Mouse (Mus musculus) ES-E14 (cell line): ENCODE measurements around the gene Hivep3. TPM values are rescaled to one million over a fixed set of nuclear protein-coding genes. Genes with fewer than 3 reads are reported as not detected.

Experiments used
- DNase-seq: peaks from one replicate; pipeline ENCODE4 v3.0.0-alpha.2; 2013; ENCODE audit warnings: low read depth, low spot score
- H3K27ac ChIP-seq: 2 replicates; pipeline ENCODE4 v1.5.1; 2012; ENCODE audit warnings: low read depth, mild to moderate bottlenecking, low read length, moderate library complexity, mixed read lengths; ENCODE audit not compliant: poor library complexity, insufficient read depth, severe bottlenecking
- H3K36me3 ChIP-seq: 2 replicates; pipeline ENCODE4 v1.6.1; 2012; ENCODE audit warnings: mild to moderate bottlenecking, low read length, moderate library complexity, mixed read lengths; ENCODE audit not compliant: control insufficient read depth, poor library complexity, insufficient read depth, severe bottlenecking
- H3K4me1 ChIP-seq, 2 experiments: fragments of 150-350 bp in 1 of 2; sonication (generic) in 1 of 2; 2 replicates each; pipeline ENCODE4 v1.6.1; 2012; ENCODE audit warnings: low read length in 2 of 2, mild to moderate bottlenecking in 1 of 2, mixed read lengths in 1 of 2; ENCODE audit not compliant: control insufficient read depth in 2 of 2, insufficient read depth in 2 of 2, poor library complexity in 1 of 2
- H3K4me3 ChIP-seq, 2 experiments: fragments of 150-350 bp in 1 of 2; sonication (generic) in 1 of 2; 2 replicates each; pipeline ENCODE4 v1.5.1; 2012; ENCODE audit warnings: low read length in 2 of 2, low read depth in 1 of 2, mild to moderate bottlenecking in 1 of 2, mixed read lengths in 1 of 2; ENCODE audit not compliant: insufficient read depth in 1 of 2, poor library complexity in 1 of 2, severe bottlenecking in 1 of 2
- H3K9ac ChIP-seq: 2 replicates; pipeline ENCODE4 v1.6.1; 2012; ENCODE audit warnings: low read depth, mild to moderate bottlenecking, low read length, mixed read lengths; ENCODE audit not compliant: poor library complexity, insufficient read depth, severe bottlenecking
- H3K9me3 ChIP-seq: fragments of 150-350 bp; sonication (generic); 2 replicates; pipeline ENCODE4 v1.6.1; 2012; ENCODE audit warnings: low read depth, mild to moderate bottlenecking, low read length; ENCODE audit not compliant: control insufficient read depth, insufficient read depth
- CHD2 ChIP-seq: IDR thresholded peaks from 2 replicates; pipeline ENCODE4 v1.6.1; 2014; ENCODE audit warnings: mild to moderate bottlenecking, low read depth, low read length, inconsistent platforms
- HCFC1 ChIP-seq: IDR thresholded peaks from 2 replicates; pipeline ENCODE4 v1.6.1; 2012; ENCODE audit warnings: low read length, inconsistent platforms, borderline replicate concordance; ENCODE audit not compliant: insufficient read depth
- MAFK ChIP-seq: IDR thresholded peaks from 2 replicates; pipeline ENCODE4 v1.6.1; 2014; ENCODE audit warnings: mild to moderate bottlenecking, low read depth, low read length, inconsistent platforms; ENCODE audit not compliant: insufficient read depth
- ZC3H11A ChIP-seq: IDR thresholded peaks from 2 replicates; pipeline ENCODE4 v1.6.1; 2012; ENCODE audit warnings: low read depth, mild to moderate bottlenecking, inconsistent platforms, low read length, borderline replicate concordance
- ZNF384 ChIP-seq: IDR thresholded peaks from 2 replicates; pipeline ENCODE4 v1.6.1; 2012; ENCODE audit warnings: low read depth, low read length, inconsistent platforms
- in situ Hi-C, 2 experiments: fragments of 600-800 bp; cut with MboI; formaldehyde crosslinking; loops; one replicate each; pipeline ENCODE4 v1.15.1; 2025; ENCODE audit warnings: low sequenced_read_pairs in 2 of 2, inconsistent platforms in 1 of 2; ENCODE audit not compliant: unreplicated experiment in 2 of 2
- total RNA-seq: library from RNA; depleted of rRNA; stranded (reverse); fragments of 300-350 nt; gene quantifications from 2 replicates; pipeline ENCODE4 v1.2.3, GENCODE M21; 2012

Gene Hivep3
- total RNA-seq, 1 experiment, result 1.4 TPM

DNA sequence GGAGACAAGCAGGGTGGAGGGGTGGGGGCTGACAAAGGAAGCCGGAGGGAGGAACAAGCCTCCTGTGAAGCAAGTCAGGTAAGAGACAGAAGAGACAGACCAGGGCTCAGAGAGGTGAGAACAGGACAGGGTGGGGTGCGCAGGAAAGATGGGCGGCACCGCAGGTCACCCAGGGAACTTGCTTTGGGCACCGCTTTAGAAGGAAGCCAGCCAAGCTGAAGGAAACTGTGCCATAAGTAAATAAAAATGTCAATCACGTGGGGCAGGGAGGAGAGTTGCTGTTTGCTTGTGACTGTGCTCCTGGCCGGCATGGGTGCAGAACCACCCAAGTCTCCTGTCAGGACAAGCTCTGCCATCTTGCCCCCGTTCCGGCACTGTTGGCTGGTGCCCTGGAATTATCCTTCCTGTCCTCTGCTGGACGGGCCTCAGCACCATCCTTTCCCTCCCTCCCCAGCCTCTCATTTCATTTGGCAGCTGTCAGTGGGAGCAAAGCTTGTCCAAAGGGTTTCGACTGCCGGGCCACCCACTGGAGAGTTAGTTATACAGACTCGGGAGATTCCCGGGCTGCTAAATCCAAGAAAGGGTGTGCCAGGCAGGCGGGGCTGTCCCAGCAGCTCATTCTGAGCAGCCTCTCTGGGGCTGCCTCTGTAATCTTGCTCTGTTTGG is 338.4 kb downstream of the Hivep3 start:
- Histone ChIP-seq H3K4me3 (no peak overlapping the region), H3K9ac (no peak overlapping the region), H3K4me1 (peaks cover 0 to 1% of the 10 kb centered on the region in 2 experiments; a peak in 1 of 4 replicates), H3K27ac (no peak overlapping the region), H3K9me3 (no peaks in the 10 kb centered on the region), H3K36me3 (no peaks in the 10 kb centered on the region)
- DNase-seq, result no peak
- in situ Hi-C loops, result no loop called here
- TF ChIP-seq ZC3H11A (no peak), ZNF384 (no peak), MAFK (no peak), HCFC1 (no peak), CHD2 (no peak)

- TF ChIP-seq CHD2, result no peak
- TF ChIP-seq HCFC1, result no peak
- no peak for TF ChIP-seq MAFK
- no peak for TF ChIP-seq ZNF384
- TF ChIP-seq ZC3H11A, result no peak
- in situ Hi-C loops, result no loop called here
- H3K27ac ChIP-seq, result no peak overlapping the region
- H3K4me3 ChIP-seq, result no peak overlapping the region
- H3K9ac ChIP-seq, result no peak overlapping the region
- no peaks in the 10 kb centered on the region for H3K9me3 ChIP-seq
- DNase-seq, result no peak
- H3K36me3 ChIP-seq, result no peaks in the 10 kb centered on the region
- peaks cover 0 to 1% of the 10 kb centered on the region in 2 experiments; a peak in 1 of 4 replicates for H3K4me1 ChIP-seq
These were observed 340.5 kb downstream of the Hivep3 start for GRCm38 (mm10) chr4:120074061-120074460.

DNA sequence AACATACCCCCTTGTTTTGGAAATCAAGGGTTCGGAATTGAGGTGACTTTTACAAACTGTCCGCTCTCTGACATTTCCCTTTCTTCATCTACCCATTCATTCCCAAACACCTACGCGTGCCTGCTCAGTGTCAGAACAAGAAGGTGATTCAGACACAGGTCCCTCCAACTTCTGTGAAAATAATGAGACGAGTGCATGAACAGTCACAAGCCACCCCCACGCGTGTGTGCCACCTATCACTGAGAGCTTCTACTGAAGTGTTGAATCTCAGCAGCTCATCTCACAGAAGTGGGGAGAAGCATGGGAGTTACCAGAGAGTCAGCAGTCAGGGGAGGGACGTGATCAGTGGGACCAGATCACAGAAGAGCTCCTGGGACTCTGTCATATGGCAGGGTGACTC is 343.7 kb downstream of the Hivep3 start:
- in situ Hi-C loops, result no loop called here
- no peak for TF ChIP-seq CHD2
- no peak for TF ChIP-seq HCFC1
- TF ChIP-seq MAFK, result no peak
- TF ChIP-seq ZC3H11A, result no peak
- TF ChIP-seq ZNF384, result no peak
- no peaks in the 10 kb centered on the region for H3K9me3 ChIP-seq
- H3K36me3 ChIP-seq, result no peaks in the 10 kb centered on the region
- peaks cover 0 to 1% of the 10 kb centered on the region in 2 experiments; a peak in 1 of 4 replicates for H3K4me1 ChIP-seq
- H3K9ac ChIP-seq, result no peak overlapping the region
- DNase-seq, result no peak
- no peak overlapping the region for H3K27ac ChIP-seq
- H3K4me3 ChIP-seq, result no peak overlapping the region

DNA sequence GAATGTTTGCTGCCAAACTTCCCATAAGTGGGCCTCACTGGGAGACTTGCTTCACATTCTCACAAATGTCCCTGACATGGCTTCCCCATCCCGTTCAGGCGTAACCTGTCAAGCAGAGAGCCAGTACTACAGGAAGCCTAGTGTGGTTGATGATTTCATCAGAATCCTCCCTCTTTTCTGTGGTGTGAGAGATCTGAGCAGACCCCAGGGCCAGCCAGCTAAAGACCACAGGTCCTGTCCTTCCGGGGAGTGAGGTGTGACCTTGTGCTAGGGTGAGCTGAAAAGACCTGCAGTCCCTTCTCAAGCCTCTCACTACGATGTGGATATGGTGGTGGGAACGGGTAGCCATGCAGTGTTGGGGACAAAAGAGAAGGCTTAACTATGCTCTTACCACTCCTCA is 348.9 kb downstream of the Hivep3 start:
- no peaks in the 10 kb centered on the region for H3K4me1 ChIP-seq
- H3K36me3 ChIP-seq, result no peaks in the 10 kb centered on the region
- H3K9ac ChIP-seq, result no peak overlapping the region
- in situ Hi-C loops, result no loop called here
- H3K4me3 ChIP-seq, result no peak overlapping the region
- no peaks in the 10 kb centered on the region for H3K9me3 ChIP-seq
- no peak overlapping the region for H3K27ac ChIP-seq
- DNase-seq, result no peak
- TF ChIP-seq HCFC1 (no peak), CHD2 (no peak), ZNF384 (no peak), MAFK (no peak), ZC3H11A (no peak)

GRCm38 (mm10) chr4:120083700-120084099 is 350.1 kb downstream of the Hivep3 start:
- no peak for TF ChIP-seq MAFK
- no peak for TF ChIP-seq ZC3H11A
- TF ChIP-seq CHD2, result no peak
- no peak for TF ChIP-seq ZNF384
- TF ChIP-seq HCFC1, result no peak

More at GRCm38 (mm10) chr4:120083700-120084099, 350.1 kb downstream of the Hivep3 start:
- Histone ChIP-seq H3K4me3 (no peak overlapping the region), H3K36me3 (no peaks in the 10 kb centered on the region), H3K27ac (no peak overlapping the region), H3K9me3 (no peaks in the 10 kb centered on the region), H3K9ac (no peak overlapping the region), H3K4me1 (no peaks in the 10 kb centered on the region)
- in situ Hi-C loops, result no loop called here
- no peak for DNase-seq
